ENCODE assay signal across 20 mouse cellular contexts in genomic region chr2:133521193-133521592, GRCm38 (mm10).
"Had no signal": no experiment of that assay in that cellular context is flagged by ENCODE, and none has a peak within 500 bp of the region (broad histone marks: within the 10 kb centered on the region; RNA-seq: fewer than 3 reads in every experiment).

No protein-coding gene starts in this region.

- H3K4me1 ChIP-seq: liver, embryonic 13.5 days; midbrain, embryonic 12.5 days; midbrain, embryonic 15.5 days; neural tube, embryonic 12.5 days; neural tube, embryonic 15.5 days; stomach, embryonic 15.5 days had no signal

- H3K27ac ChIP-seq: kidney, embryonic 15.5 days; limb, embryonic 13.5 days; liver, embryonic 13.5 days; midbrain, embryonic 12.5 days; midbrain, embryonic 15.5 days; neural tube, embryonic 12.5 days; neural tube, embryonic 15.5 days; stomach, embryonic 15.5 days had no signal

- H3K27me3 ChIP-seq: kidney, embryonic 15.5 days; limb, embryonic 13.5 days; liver, embryonic 13.5 days; midbrain, embryonic 12.5 days; midbrain, embryonic 15.5 days; neural tube, embryonic 12.5 days; neural tube, embryonic 15.5 days; stomach, embryonic 15.5 days had no signal

- ATAC-seq: midbrain, embryonic 15.5 days had no signal

- H3K9ac ChIP-seq: kidney, embryonic 15.5 days; limb, embryonic 13.5 days; liver, embryonic 13.5 days; midbrain, embryonic 12.5 days; midbrain, embryonic 15.5 days; neural tube, embryonic 12.5 days; neural tube, embryonic 15.5 days; stomach, embryonic 15.5 days had no signal

- H3K4me3 ChIP-seq: kidney, embryonic 15.5 days; limb, embryonic 13.5 days; liver, embryonic 13.5 days; midbrain, embryonic 12.5 days; midbrain, embryonic 15.5 days; neural tube, embryonic 12.5 days; neural tube, embryonic 15.5 days; stomach, embryonic 15.5 days had no signal

- H3K9me3 ChIP-seq: kidney, embryonic 15.5 days; limb, embryonic 13.5 days; liver, embryonic 13.5 days; midbrain, embryonic 12.5 days; midbrain, embryonic 15.5 days; neural tube, embryonic 12.5 days; neural tube, embryonic 15.5 days; stomach, embryonic 15.5 days had no signal

- H3K4me2 ChIP-seq: kidney, embryonic 15.5 days; limb, embryonic 13.5 days; liver, embryonic 13.5 days; midbrain, embryonic 12.5 days; midbrain, embryonic 15.5 days; neural tube, embryonic 12.5 days; neural tube, embryonic 15.5 days; stomach, embryonic 15.5 days had no signal

- DNase-seq: kidney, adult 8-10 months; kidney, postnatal 10 days; kidney, postnatal 36 days; left cerebral cortex, postnatal 4 days; liver, embryonic 13.5 days; lung, adult 2 months; lung, postnatal 14 days; lung, postnatal 4 days; right cerebral cortex, adult 18-20 months; right cerebral cortex, postnatal 14 days; right cerebral cortex, postnatal 4 days; spleen, adult 18-20 months; thymus, postnatal 25 days had no signal

- H3K36me3 ChIP-seq: kidney, embryonic 15.5 days; limb, embryonic 13.5 days; liver, embryonic 13.5 days; midbrain, embryonic 12.5 days; midbrain, embryonic 15.5 days; neural tube, embryonic 12.5 days; neural tube, embryonic 15.5 days; stomach, embryonic 15.5 days had no signal
